8 mouse cellular contexts compared by ENCODE assay signal in genomic region chr17:29436871-29437534, GRCm38 (mm10). TPM values are rescaled to one million over a fixed set of nuclear protein-coding genes. Genes with fewer than 3 reads are reported as not detected.
DNase-seq lines count a peak whose midpoint lies in the region; ATAC-seq and TF ChIP-seq lines count a peak whose summit lies in the region.

No protein-coding gene starts in this region.

- H3K27me3 ChIP-seq in forebrain, embryonic 13.5 days = no peaks in the 10 kb centered on the region
- H3K27me3 ChIP-seq in liver, embryonic 15.5 days = peaks cover 7% of the 10 kb centered on the region
- no peaks in the 10 kb centered on the region for H3K27me3 ChIP-seq in stomach, postnatal 0 days (ENCODE audit: control insufficient read depth, insufficient read depth, low read length)

- H3K4me3 ChIP-seq in ES-E14 (ENCODE audit: insufficient read depth in 1 of 2, low read depth in 1 of 2, low read length in 2 of 2, poor library complexity in 1 of 2, severe bottlenecking in 1 of 2) = peak overlapping the region; percentile 26 to 69
- H3K4me3 ChIP-seq in forebrain, embryonic 13.5 days = peak overlapping the region; percentile 39
- H3K4me3 ChIP-seq in liver, embryonic 15.5 days (replicated peaks) = peak overlapping the region; percentile 68
- H3K4me3 ChIP-seq in stomach, postnatal 0 days (ENCODE audit: low read depth, low read length) = peak overlapping the region; percentile 34

- intact Hi-C loops in heart, postnatal 10 days (cut with DNase I) = no loop called here

- H3K4me2 ChIP-seq in forebrain, embryonic 13.5 days = peak overlapping the region; percentile 65
- peak overlapping the region; percentile 82 for H3K4me2 ChIP-seq in liver, embryonic 15.5 days
- H3K4me2 ChIP-seq in stomach, postnatal 0 days (replicated peaks; ENCODE audit: low read depth) = peak overlapping the region; percentile 54

- H3K4me1 ChIP-seq in ES-E14 (ENCODE audit: control insufficient read depth in 2 of 2, insufficient read depth in 2 of 2, low read length in 2 of 2, poor library complexity in 1 of 2) = peaks cover 12 to 25% of the 10 kb centered on the region in 2 experiments
- peaks cover 27% of the 10 kb centered on the region for H3K4me1 ChIP-seq in forebrain, embryonic 13.5 days
- peaks cover 100% of the 10 kb centered on the region for H3K4me1 ChIP-seq in liver, embryonic 15.5 days (replicated peaks)
- H3K4me1 ChIP-seq in stomach, postnatal 0 days (replicated peaks; ENCODE audit: control insufficient read depth, insufficient read depth) = peaks cover 3% of the 10 kb centered on the region; the same call in 1 of the 2 replicates

- TF ChIP-seq CTCF in stomach, postnatal 0 days (IDR thresholded peaks at IDR 0.05; ENCODE audit: low read depth) = no peak; the same call in 1 of the 2 replicates

- TF ChIP-seq EP300 in stomach, postnatal 0 days (optimal IDR thresholded peaks at IDR 0.05) = no peak

- no peaks in the 10 kb centered on the region for H3K36me3 ChIP-seq in ES-E14 (ENCODE audit: control insufficient read depth, insufficient read depth, low read length, poor library complexity, severe bottlenecking)
- H3K36me3 ChIP-seq in forebrain, embryonic 13.5 days (ENCODE audit: poor library complexity, severe bottlenecking) = no peaks in the 10 kb centered on the region
- H3K36me3 ChIP-seq in liver, embryonic 15.5 days (replicated peaks) = no peaks in the 10 kb centered on the region
- no peaks in the 10 kb centered on the region for H3K36me3 ChIP-seq in stomach, postnatal 0 days (ENCODE audit: control insufficient read depth, insufficient read depth, low read length)

- H3K9me3 ChIP-seq in ES-E14 (ENCODE audit: control insufficient read depth, insufficient read depth, low read depth, low read length) = no peaks in the 10 kb centered on the region
- no peaks in the 10 kb centered on the region for H3K9me3 ChIP-seq in forebrain, embryonic 13.5 days (replicated peaks)
- H3K9me3 ChIP-seq in liver, embryonic 15.5 days (replicated peaks) = no peaks in the 10 kb centered on the region
- no peaks in the 10 kb centered on the region for H3K9me3 ChIP-seq in stomach, postnatal 0 days (ENCODE audit: control insufficient read depth, low read length)

- ATAC-seq in forebrain, embryonic 13.5 days = peak; percentile 88
- peak; percentile 81 for ATAC-seq in liver, embryonic 15.5 days (ENCODE audit: insufficient read depth)
- ATAC-seq in stomach, postnatal 0 days (ENCODE audit: low FRiP score, low TSS enrichment) = peak; percentile 54

- WGBS in forebrain, embryonic 13.5 days = under 1% methylated on average over 35 of the region's 36 CpGs
- WGBS in liver, embryonic 15.5 days (ENCODE audit: insufficient replicate concordance) = 1% methylated on average over 36 of the region's 36 CpGs
- WGBS in stomach, postnatal 0 days = 4% methylated on average over 28 of the region's 36 CpGs

- 0 out of 2 replicates have a peak overlapping the region, but pooled peaks have one; percentile 24 for H3K27ac ChIP-seq in ES-E14 (ENCODE audit: insufficient read depth, low read depth, low read length, poor library complexity, severe bottlenecking)
- peak overlapping the region; percentile 89 for H3K27ac ChIP-seq in forebrain, embryonic 13.5 days
- H3K27ac ChIP-seq in liver, embryonic 15.5 days (replicated peaks) = peak overlapping the region; percentile 97
- H3K27ac ChIP-seq in stomach, postnatal 0 days (replicated peaks) = peak overlapping the region; percentile 75

- in situ Hi-C loops in ES-E14 (cut with MboI; ENCODE audit: low sequenced_read_pairs in 2 of 2, unreplicated experiment in 2 of 2) = no loop called here

- DNase-seq in ES-E14 (ENCODE audit: low read depth, low spot score) = no peak
- DNase-seq in c-Kit-positive CD71-positive TER-119-positive erythroid progenitor cells, embryonic 14.5 days (ENCODE audit: low spot score) = peak; percentile 77
- DNase-seq in heart, postnatal 10 days = peak; percentile 88 to 90
- DNase-seq in kidney, postnatal 4 days = peak; percentile 79 to 88
- DNase-seq in neural tube, embryonic 10.5 days (ENCODE audit: extremely low spot score, low spot score) = peak; percentile 81
- DNase-seq in stomach, postnatal 0 days (ENCODE audit: low spot score) = peak; percentile 77

- H3K9ac ChIP-seq in ES-E14 (ENCODE audit: insufficient read depth, low read depth, low read length, poor library complexity, severe bottlenecking) = peak overlapping the region; percentile 46
- peak overlapping the region; percentile 63 for H3K9ac ChIP-seq in forebrain, embryonic 13.5 days
- peak overlapping the region; percentile 75 for H3K9ac ChIP-seq in liver, embryonic 15.5 days
- H3K9ac ChIP-seq in stomach, postnatal 0 days (ENCODE audit: low read length) = peak overlapping the region; percentile 54

TF ChIP-seq in ES-E14, 5 proteins besides CTCF, POLR2A, EP300 and RAD21:
- no peak for TF ChIP-seq HCFC1 (IDR thresholded peaks at IDR 0.05; ENCODE audit: borderline replicate concordance, insufficient read depth, low read length)
- TF ChIP-seq ZC3H11A (IDR thresholded peaks at IDR 0.05; ENCODE audit: borderline replicate concordance, low read depth, low read length) = 0 out of 2 replicates have a peak, but pooled peaks have one; percentile 33
- TF ChIP-seq ZNF384 (IDR thresholded peaks at IDR 0.05; ENCODE audit: low read depth, low read length) = no peak
TF ChIP-seq in ES-E14: peak in this region for 1.

RNA-seq across cellular contexts. Expression of gene Pim1, which starts 53.5 kb away (rescaled TPM):
- total RNA-seq in ES-E14 (2012; rRNA removed) = 75.3 and 82.0 TPM in 2 replicates
- 21.0 and 22.0 TPM in 2 replicates for polyA plus RNA-seq in forebrain, embryonic 13.5 days (2015; fragmentation: Nextera tagmentation; extraction: Ambion mirVana)
- 10 to 100 TPM; 40.6 to 51.5 TPM for total RNA-seq in heart, postnatal 10 days (2021)
- polyA plus RNA-seq in liver, embryonic 15.5 days (2015; fragmentation: Nextera tagmentation; extraction: Ambion mirVana) = 93.3 and 93.5 TPM in 2 replicates
- 28.6 and 32.8 TPM in 2 replicates for polyA plus RNA-seq in stomach, postnatal 0 days (2015; fragmentation: Nextera tagmentation; extraction: Ambion mirVana)

Comparison
In these comparisons a context has a peak if more than half of its experiments do, and no peak if none do; other contexts are left out.
1. H3K27ac ChIP-seq: peak in every context shown above with its lines; median percentile 97 in liver, embryonic 15.5 days; 89 in forebrain, embryonic 13.5 days; 75 in stomach, postnatal 0 days; 24 in ES-E14.